Mouse (Mus musculus) testis, postnatal 14 days (tissue): Measurements from ENCODE around the gene Scn2b.

Experiments
- DNase-seq: peaks from one replicate; pipeline ENCODE4 v3.0.0; 2021; ENCODE audit warnings: low spot score

Scn2b gene

DNA sequence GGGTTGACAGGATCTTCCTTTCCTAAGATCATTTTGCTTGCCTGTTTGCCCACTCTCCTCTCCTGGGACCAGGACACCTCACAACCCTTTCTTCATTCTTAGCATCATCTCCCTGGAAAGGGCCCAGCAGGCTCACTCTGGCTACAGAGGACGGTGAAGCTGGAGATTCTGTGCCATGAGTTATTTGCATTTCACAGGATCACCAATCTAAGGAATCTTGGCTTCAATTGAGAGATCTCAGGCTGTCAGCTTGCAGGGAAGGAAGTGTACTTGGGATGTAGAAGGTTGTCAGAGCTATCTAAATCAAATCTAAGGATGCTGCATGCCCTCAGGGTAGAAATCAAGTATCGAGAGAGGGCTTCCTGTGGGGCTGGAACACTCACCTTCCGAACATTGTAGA lies 55.9 kb downstream of the Scn2b start:
- no peak for DNase-seq

DNA sequence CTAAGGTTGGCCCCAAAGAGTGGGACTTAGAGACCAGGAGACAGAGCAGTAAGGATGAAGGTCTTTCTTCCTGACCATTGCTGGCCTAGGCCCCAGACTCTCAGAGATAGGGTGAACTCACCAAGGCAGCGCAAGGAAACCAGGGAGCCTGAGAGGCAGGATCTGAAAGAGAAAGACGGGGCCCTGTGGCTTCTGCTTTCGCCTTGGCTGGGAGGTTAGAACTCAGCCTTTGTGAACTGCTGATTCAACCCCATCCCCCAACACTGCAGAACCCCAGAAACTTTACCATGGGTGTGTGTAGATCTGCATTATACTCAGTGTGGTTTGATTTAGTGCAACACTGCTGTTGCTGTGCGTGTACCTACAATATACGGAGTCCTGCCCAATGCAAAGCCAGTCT lies 61.7 kb downstream of the Scn2b start:
- no peak for DNase-seq
